30 mouse cellular contexts compared by ENCODE assay signal in genomic region chr3:45981851-45982250, GRCm38 (mm10).
DNase-seq lines count a peak whose midpoint lies in the region; ATAC-seq lines count a peak whose summit lies in the region.
"Had no signal": no experiment of that assay in that cellular context is flagged by ENCODE, and none has a peak within 500 bp of the region (broad histone marks: within the 10 kb centered on the region; RNA-seq: fewer than 3 reads in every experiment).

No protein-coding gene starts in this region.

- H3K9me3 ChIP-seq in hindbrain, embryonic 14.5 days (ENCODE audit: control insufficient read depth, low read length): no peaks in the 10 kb centered on the region
- H3K9me3 ChIP-seq in hindbrain, embryonic 16.5 days (ENCODE audit: control insufficient read depth, low read length): no peaks in the 10 kb centered on the region
- H3K9me3 ChIP-seq in neural tube, embryonic 14.5 days (ENCODE audit: control insufficient read depth, low read length): no peaks in the 10 kb centered on the region
- H3K9me3 ChIP-seq in forebrain, embryonic 15.5 days: no peaks in the 10 kb centered on the region
- H3K9me3 ChIP-seq in kidney, embryonic 16.5 days (ENCODE audit: low read length): no peaks in the 10 kb centered on the region
- H3K9me3 ChIP-seq: hindbrain, embryonic 13.5 days; kidney, embryonic 15.5 days; limb, embryonic 12.5 days; megakaryocyte, embryonic 14.5 days; midbrain, embryonic 12.5 days; neural tube, embryonic 12.5 days had no signal

- no peak for ATAC-seq in hindbrain, embryonic 14.5 days (ENCODE audit: low FRiP score)
- ATAC-seq in hindbrain, embryonic 16.5 days: no peak
- ATAC-seq in neural tube, embryonic 14.5 days (ENCODE audit: low read depth): peak; percentile 49; the same call in 1 of the 2 replicates
- ATAC-seq in forebrain, embryonic 15.5 days (replicated peaks): peak; percentile 51; the same call in 1 of the 2 replicates
- no peak for ATAC-seq in kidney, embryonic 16.5 days (ENCODE audit: low FRiP score, low TSS enrichment)

- DNase-seq in hindbrain, embryonic 14.5 days (ENCODE audit: low spot score): peak; percentile 28
- no peak for DNase-seq in neural tube, embryonic 10.5 days (ENCODE audit: extremely low spot score, low spot score)
- DNase-seq in layer of hippocampus, postnatal 14 days (ENCODE audit: low spot score in 2 of 2): no peak
- DNase-seq: adrenal gland, postnatal 25 days; B cell, adult 2 months; cerebellum, adult 8-10 months; cerebellum, postnatal 25 days; gastrocnemius, postnatal 36 days; heart, adult 18-20 months; heart, postnatal 4 days; kidney, adult 18-20 months; kidney, postnatal 36 days; layer of hippocampus, postnatal 36 days; lung, postnatal 4 days; right cerebral cortex, postnatal 4 days; thymus, adult 18-20 months; thymus, postnatal 25 days had no signal

- 47% methylated on average over 3 of the region's 3 CpGs for WGBS in hindbrain, embryonic 14.5 days
- 43% methylated on average over 3 of the region's 3 CpGs for WGBS in hindbrain, embryonic 16.5 days
- WGBS in neural tube, embryonic 14.5 days: 37% methylated on average over 3 of the region's 3 CpGs
- 24% methylated on average over 3 of the region's 3 CpGs for WGBS in forebrain, embryonic 15.5 days
- WGBS in kidney, embryonic 16.5 days: 52% methylated on average over 3 of the region's 3 CpGs

- H3K27ac ChIP-seq in hindbrain, embryonic 14.5 days: no peak overlapping the region
- no peak overlapping the region for H3K27ac ChIP-seq in hindbrain, embryonic 16.5 days (ENCODE audit: low read depth, low read length)
- H3K27ac ChIP-seq in neural tube, embryonic 14.5 days (ENCODE audit: low read depth, low read length): no peak overlapping the region
- H3K27ac ChIP-seq in forebrain, embryonic 15.5 days (replicated peaks): no peak overlapping the region
- no peak overlapping the region for H3K27ac ChIP-seq in kidney, embryonic 16.5 days (ENCODE audit: low read length)
- H3K27ac ChIP-seq: hindbrain, embryonic 13.5 days; kidney, embryonic 15.5 days; limb, embryonic 12.5 days; midbrain, embryonic 12.5 days; neural tube, embryonic 12.5 days; stomach, postnatal 0 days had no signal

- no peak overlapping the region for H3K4me3 ChIP-seq in hindbrain, embryonic 14.5 days (replicated peaks; ENCODE audit: low read length)
- H3K4me3 ChIP-seq in hindbrain, embryonic 16.5 days (ENCODE audit: low read length): no peak overlapping the region
- no peak overlapping the region for H3K4me3 ChIP-seq in neural tube, embryonic 14.5 days (ENCODE audit: low read depth, low read length)
- no peak overlapping the region for H3K4me3 ChIP-seq in forebrain, embryonic 15.5 days
- no peak overlapping the region for H3K4me3 ChIP-seq in kidney, embryonic 16.5 days (ENCODE audit: low read length)
- H3K4me3 ChIP-seq: erythroblast, embryonic 14.5 days; hindbrain, embryonic 13.5 days; kidney, embryonic 15.5 days; limb, embryonic 12.5 days; megakaryocyte, embryonic 14.5 days; midbrain, embryonic 12.5 days; neural tube, embryonic 12.5 days had no signal

- no peak overlapping the region for H3K9ac ChIP-seq in hindbrain, embryonic 14.5 days
- H3K9ac ChIP-seq in hindbrain, embryonic 16.5 days (ENCODE audit: low read depth, low read length): no peak overlapping the region
- H3K9ac ChIP-seq in neural tube, embryonic 14.5 days (replicated peaks; ENCODE audit: low read depth, low read length): no peak overlapping the region
- no peak overlapping the region for H3K9ac ChIP-seq in forebrain, embryonic 15.5 days (replicated peaks)
- no peak overlapping the region for H3K9ac ChIP-seq in kidney, embryonic 16.5 days (replicated peaks; ENCODE audit: low read length)
- H3K9ac ChIP-seq: hindbrain, embryonic 13.5 days; kidney, embryonic 15.5 days; limb, embryonic 12.5 days; midbrain, embryonic 12.5 days; neural tube, embryonic 12.5 days had no signal

- H3K4me2 ChIP-seq in hindbrain, embryonic 14.5 days (replicated peaks): no peak overlapping the region
- no peak overlapping the region for H3K4me2 ChIP-seq in hindbrain, embryonic 16.5 days (ENCODE audit: low read length)
- H3K4me2 ChIP-seq in neural tube, embryonic 14.5 days (ENCODE audit: low read depth, low read length): no peak overlapping the region
- H3K4me2 ChIP-seq in forebrain, embryonic 15.5 days (replicated peaks): no peak overlapping the region
- no peak overlapping the region for H3K4me2 ChIP-seq in kidney, embryonic 16.5 days (replicated peaks; ENCODE audit: low read depth, low read length)
- H3K4me2 ChIP-seq: heart, embryonic 11.5 days; hindbrain, embryonic 13.5 days; kidney, embryonic 15.5 days; limb, embryonic 12.5 days; midbrain, embryonic 12.5 days; neural tube, embryonic 12.5 days had no signal

- H3K36me3 ChIP-seq in hindbrain, embryonic 14.5 days (replicated peaks; ENCODE audit: control insufficient read depth, insufficient read depth): no peaks in the 10 kb centered on the region
- H3K36me3 ChIP-seq in hindbrain, embryonic 16.5 days (ENCODE audit: control insufficient read depth, insufficient read depth, low read length): no peaks in the 10 kb centered on the region
- no peaks in the 10 kb centered on the region for H3K36me3 ChIP-seq in neural tube, embryonic 14.5 days (ENCODE audit: control insufficient read depth, insufficient read depth, low read length)
- H3K36me3 ChIP-seq in forebrain, embryonic 15.5 days: no peaks in the 10 kb centered on the region
- no peaks in the 10 kb centered on the region for H3K36me3 ChIP-seq in kidney, embryonic 16.5 days (ENCODE audit: insufficient read depth, low read length)
- H3K36me3 ChIP-seq: hindbrain, embryonic 13.5 days; kidney, embryonic 15.5 days; limb, embryonic 12.5 days; midbrain, embryonic 12.5 days; neural tube, embryonic 12.5 days had no signal

- H3K27me3 ChIP-seq in hindbrain, embryonic 14.5 days (ENCODE audit: control insufficient read depth, insufficient read depth, low read length): no peaks in the 10 kb centered on the region
- H3K27me3 ChIP-seq in hindbrain, embryonic 16.5 days (replicated peaks; ENCODE audit: control insufficient read depth, insufficient read depth, low read length): no peaks in the 10 kb centered on the region
- H3K27me3 ChIP-seq in neural tube, embryonic 14.5 days (ENCODE audit: control insufficient read depth, insufficient read depth, low read length): no peaks in the 10 kb centered on the region
- H3K27me3 ChIP-seq in forebrain, embryonic 15.5 days: no peaks in the 10 kb centered on the region
- no peaks in the 10 kb centered on the region for H3K27me3 ChIP-seq in kidney, embryonic 16.5 days (ENCODE audit: insufficient read depth, low read length)
- H3K27me3 ChIP-seq: hindbrain, embryonic 13.5 days; kidney, embryonic 15.5 days; limb, embryonic 12.5 days; megakaryocyte, embryonic 14.5 days; midbrain, embryonic 12.5 days; neural tube, embryonic 12.5 days had no signal

- no peaks in the 10 kb centered on the region for H3K4me1 ChIP-seq in hindbrain, embryonic 14.5 days (replicated peaks; ENCODE audit: control insufficient read depth, insufficient read depth, low read length)
- no peaks in the 10 kb centered on the region for H3K4me1 ChIP-seq in hindbrain, embryonic 16.5 days (ENCODE audit: control insufficient read depth, insufficient read depth, low read depth, low read length)
- H3K4me1 ChIP-seq in neural tube, embryonic 14.5 days (ENCODE audit: control insufficient read depth, insufficient read depth, low read length): no peaks in the 10 kb centered on the region
- H3K4me1 ChIP-seq in forebrain, embryonic 15.5 days: no peaks in the 10 kb centered on the region
- H3K4me1 ChIP-seq in kidney, embryonic 16.5 days (ENCODE audit: insufficient read depth, low read length): no peaks in the 10 kb centered on the region
- H3K4me1 ChIP-seq: hindbrain, embryonic 13.5 days; kidney, embryonic 15.5 days; limb, embryonic 12.5 days; megakaryocyte, embryonic 14.5 days; midbrain, embryonic 12.5 days; neural tube, embryonic 12.5 days had no signal

Comparison
In these comparisons a context has a peak if more than half of its experiments do, and no peak if none do; other contexts are left out.
1. ATAC-seq: peak in neural tube, embryonic 14.5 days (single experiment) and forebrain, embryonic 15.5 days (single experiment); none in hindbrain, embryonic 14.5 days (single experiment), hindbrain, embryonic 16.5 days (single experiment) and kidney, embryonic 16.5 days (single experiment).